Mouse (Mus musculus) ovary, postnatal 10 days (tissue): ENCODE results near the gene Mgl2.

Source experiments
- DNase-seq: peaks from one replicate; pipeline ENCODE4 v3.0.0; 2022; ENCODE audit warnings: low spot score

The Mgl2 gene

GRCm38 (mm10) chr11:70171181-70171580 is 41.1 kb downstream of the Mgl2 start:
- no peak for DNase-seq

- DNase-seq: no peak
Observed at GRCm38 (mm10) chr11:70171847-70172246, 41.7 kb downstream of the Mgl2 start.

GRCm38 (mm10) chr11:70172298-70172697 is 42.2 kb downstream of the Mgl2 start:
- DNase-seq: no peak

GRCm38 (mm10) chr11:70174491-70174890 is 44.4 kb downstream of the Mgl2 start:
- DNase-seq: no peak

- no peak for DNase-seq
Observed at GRCm38 (mm10) chr11:70177647-70178046, 47.5 kb downstream of the Mgl2 start.

GRCm38 (mm10) chr11:70178311-70178710 is 48.2 kb downstream of the Mgl2 start:
- no peak for DNase-seq

- no peak for DNase-seq
Observed at GRCm38 (mm10) chr11:70178756-70179155, 48.6 kb downstream of the Mgl2 start.

GRCm38 (mm10) chr11:70179401-70179800 is 49.3 kb downstream of the Mgl2 start:
- no peak for DNase-seq

- DNase-seq: no peak
Observed at GRCm38 (mm10) chr11:70180496-70180895, 50.4 kb downstream of the Mgl2 start.

GRCm38 (mm10) chr11:70185120-70185519 is 55.0 kb downstream of the Mgl2 start:
- DNase-seq: no peak
